Mouse (Mus musculus): Measurements from ENCODE around the gene Map6.

The Map6 gene

DNA sequence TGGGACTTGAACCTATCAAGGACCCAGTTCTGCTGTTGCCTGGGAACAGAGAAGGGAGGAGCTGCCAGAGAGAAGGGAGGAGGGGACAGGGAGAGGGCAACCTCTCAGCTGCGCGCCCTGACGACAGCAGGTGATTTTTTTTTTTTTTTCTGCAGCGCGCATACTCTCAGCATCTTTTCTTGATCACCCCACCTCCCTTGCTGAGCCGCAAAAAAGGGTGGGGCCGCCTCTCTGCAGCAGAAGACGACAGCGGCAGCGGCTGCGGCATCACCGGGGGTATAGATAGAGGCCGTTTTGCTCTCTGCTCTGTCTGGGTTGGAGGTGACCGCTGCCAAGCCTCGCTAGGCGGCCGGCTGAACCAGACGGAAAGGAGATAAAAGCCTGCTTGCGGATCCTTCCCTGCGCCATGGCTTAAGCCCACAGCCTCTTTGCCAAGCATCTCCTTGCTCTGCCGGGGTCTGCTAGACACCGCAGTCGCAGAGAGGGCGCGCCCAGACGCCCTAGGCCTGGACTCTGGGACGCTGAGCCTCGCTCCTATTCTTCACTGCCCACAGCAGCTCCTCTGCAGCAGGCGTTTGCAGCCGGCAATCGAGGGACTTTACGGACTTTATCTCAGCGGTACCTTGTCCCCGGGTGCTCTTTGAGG is at the start of gene Map6:
TSS of gene Map6 (plus strand) at position 197 of the 646 bp plus-strand sequence.
- peak; percentile 86 for DNase-seq (ENCODE audit: low read depth)

DNA sequence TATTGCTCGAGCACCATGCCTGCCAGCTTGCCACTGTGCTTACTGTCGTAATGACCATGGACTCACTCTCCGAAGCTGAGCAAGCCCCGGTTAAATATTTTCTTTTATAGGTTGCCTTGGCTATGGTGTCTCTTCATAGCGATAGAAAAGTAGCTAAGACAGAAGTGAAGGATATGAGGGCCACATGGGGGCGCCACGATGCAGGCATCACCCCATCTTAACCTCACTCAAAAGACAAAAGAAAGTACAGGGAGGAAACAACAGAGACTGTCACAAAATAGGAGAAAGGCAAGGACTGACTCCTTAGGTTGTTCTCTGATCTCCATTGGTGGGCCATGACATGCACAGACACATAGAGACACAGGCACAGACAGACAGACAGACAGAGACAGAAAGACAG is 43.0 kb upstream of the Map6 start:
- DNase-seq (ENCODE audit: low read depth): peak; percentile 47

DNA sequence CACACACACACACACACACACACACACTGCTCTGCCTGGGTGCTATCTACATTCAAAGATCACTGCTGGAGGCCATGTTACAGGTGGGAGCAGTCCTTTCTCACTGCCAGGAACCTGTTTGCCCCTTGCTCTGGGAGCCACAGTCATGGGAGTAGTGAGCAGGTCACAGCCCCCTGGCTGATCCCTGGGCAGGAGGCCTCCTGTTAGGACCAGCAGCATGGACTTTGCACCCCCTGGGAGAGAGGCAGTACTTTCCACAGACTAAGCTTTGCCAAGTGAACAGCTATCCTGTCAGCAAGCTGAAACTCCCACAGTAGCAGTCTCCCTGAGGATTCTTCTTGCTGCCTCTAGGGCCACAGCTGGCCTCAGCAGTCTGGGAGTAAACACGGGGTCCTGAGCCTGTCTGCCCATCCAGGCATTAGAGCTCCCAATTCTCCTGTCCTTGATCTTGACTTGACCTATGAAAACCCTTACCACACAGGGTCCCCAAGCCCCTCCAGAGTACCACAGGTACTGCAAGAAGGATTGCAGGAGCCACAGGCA is 42.5 kb upstream of the Map6 start:
- no peak for DNase-seq (ENCODE audit: low read depth)

DNA sequence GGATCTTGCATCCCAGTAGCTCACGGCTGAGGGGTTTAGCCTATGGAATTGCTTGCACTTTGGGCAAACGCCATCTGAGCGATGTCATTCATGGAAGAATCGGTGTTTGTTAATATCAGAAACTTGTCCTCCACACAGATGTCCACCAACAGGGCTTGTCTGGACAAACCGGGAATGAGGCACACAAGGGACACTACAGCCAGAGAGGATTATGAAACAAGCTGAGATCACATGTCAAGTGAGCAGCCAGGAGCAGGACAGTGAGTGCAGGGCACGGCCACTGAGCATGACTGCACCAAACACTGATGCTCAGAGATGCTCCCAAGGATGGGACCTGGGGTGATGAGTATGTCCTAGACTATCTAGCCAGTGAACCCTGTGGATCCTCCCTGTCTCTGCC is 41.8 kb upstream of the Map6 start:
- DNase-seq (ENCODE audit: low read depth): no peak

DNA sequence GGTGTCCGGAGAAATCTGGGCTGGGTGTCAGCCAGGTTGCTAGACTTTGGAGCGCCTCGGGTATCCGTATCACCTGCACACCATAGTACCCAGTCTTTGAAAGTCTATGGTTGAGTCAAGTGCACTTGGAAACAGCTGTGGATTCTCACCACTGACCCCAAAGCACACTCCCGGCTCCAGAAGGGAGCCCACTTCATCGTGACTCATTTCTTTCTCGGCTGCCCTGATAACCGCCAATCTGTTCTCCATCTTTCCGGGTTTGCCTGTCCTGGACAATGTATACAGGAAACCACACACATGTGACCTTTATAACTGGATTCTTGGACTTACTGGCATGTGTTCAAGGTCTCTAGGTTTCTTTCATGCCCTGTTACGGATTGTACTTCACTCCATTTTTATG is 40.6 kb upstream of the Map6 start:
- no peak for DNase-seq (ENCODE audit: low read depth)

DNA sequence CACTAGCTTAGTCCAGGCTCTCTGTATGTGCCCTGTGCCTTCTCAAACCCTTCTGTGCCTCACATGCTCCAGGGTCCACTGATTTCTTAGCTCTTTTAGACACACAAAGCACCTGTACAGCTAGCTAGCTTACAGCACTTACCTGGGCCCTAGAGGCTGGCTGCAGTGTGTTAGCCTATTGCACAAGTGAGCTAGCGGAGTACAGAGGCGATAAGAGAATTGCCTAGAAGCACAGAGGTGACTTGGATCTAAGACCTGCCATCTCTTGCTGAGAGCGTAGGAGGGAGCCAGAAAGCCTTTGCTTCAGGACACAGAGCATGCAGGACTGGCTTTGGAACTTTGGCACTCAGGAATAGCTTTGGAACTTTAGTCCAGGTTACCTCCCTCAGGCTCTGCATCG is 40.0 kb upstream of the Map6 start:
- DNase-seq (ENCODE audit: low read depth): no peak

DNA sequence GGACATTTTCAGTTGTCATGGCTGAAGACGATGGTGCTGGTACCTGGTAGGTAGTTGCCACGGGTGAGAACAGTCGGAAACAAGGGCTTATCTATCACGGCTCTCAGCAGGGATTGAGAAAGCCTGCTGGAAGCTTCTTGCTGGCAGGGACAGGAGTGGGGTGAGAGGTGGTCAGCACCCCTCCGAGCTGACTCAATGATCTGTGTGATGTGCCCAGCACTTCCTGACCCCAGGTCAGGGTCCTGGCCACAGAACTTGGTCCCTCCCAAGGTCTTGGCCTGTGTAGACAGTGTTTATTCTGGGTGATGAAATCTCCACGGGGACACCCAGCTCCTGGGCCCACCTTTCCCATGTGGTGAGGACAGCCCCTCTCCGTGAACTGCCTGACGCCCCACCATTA is 38.4 kb upstream of the Map6 start:
- DNase-seq (ENCODE audit: low read depth): no peak

DNA sequence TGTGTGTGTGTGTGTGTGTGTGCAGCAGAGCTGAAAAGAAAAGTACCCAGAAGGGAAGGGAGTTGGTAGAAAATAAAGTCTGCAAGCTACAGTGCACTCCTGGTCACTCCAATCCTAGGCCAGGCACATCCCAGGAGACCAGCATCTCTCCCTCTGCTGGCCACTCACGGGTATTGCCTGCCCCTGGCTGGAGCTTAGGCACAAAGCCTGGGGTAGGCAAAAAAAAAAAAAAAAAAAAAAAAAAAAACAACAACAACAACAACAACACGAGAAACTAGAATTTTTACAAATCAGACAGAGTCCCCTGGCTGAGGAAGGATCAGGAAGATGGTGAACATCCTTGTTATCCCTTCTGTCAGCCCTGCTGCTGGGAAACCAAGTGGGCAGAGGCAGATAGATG is 37.8 kb upstream of the Map6 start:
- DNase-seq (ENCODE audit: low read depth): peak; percentile 40

DNA sequence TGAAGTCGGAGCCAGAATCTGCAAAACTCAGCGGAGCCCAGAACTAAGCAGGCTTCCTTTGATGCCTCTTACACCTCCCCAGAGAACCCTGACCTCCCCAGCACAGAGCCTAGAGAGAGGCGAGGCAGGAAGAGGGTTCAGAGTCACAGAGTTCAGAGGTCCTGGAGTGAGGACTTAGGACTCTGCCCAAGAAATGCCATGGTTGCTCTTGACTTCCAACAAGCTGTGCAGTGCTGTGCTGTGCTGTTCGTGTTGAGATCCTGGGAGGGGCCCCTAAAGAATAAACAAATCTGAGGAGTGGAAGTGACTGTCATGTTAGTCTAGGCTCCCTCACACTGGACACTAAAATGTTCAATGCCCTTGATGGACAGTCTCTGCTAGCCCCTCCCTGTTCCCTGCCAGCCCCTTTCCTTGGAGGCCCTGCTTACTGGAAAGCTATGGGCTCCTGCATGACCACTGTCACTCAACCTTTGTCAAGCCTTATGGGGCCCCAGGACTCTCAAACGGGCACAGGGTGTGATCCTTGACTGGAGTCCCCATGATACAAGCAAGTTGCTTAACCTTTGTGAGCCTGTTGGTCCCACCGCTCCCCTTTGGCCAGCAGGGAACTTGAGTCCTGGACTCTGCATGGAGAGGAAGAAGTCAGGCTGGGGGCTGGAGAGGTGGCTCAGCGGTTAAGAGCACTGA is 37.0 kb upstream of the Map6 start:
- no peak for DNase-seq (ENCODE audit: low read depth)

DNA sequence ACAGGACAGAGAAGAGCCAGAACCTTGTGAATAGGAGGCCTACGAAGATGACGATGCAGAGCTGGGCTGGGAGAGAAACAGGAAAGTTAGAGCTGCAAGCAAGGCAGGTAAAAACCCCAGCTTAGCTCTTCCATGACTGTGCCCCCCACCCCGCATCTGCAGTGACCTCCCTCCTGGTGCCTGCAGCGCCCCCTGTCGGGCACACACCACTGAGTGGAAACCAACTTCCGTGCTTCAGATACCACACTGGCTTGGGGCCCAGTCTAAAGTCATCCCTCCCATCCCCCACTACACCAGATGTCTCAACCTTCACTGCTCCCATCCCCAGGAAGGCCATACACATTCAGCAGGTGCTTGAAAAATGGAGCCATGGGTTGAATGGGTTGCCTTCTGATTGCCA is 34.7 kb upstream of the Map6 start:
- no peak for DNase-seq (ENCODE audit: low read depth)

DNA sequence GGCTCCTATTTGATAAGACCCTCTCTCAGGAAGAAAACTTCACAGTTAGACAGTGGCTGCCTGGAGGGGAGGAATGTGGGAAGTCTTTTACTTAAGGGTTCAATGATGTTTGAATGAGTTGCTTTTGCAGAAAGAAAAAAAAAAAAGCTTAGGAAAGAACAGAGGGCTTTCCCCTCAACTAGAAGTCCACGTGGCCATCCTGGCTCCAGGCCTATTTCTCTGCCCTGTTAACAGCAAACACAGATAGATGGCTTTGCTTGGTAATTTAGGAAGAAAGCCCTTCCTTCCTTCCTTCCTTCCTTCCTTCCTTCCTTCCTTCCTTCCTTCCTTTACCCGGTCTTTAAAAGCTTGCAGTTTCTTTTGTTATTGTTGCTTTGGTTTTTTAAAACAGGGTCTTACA is 32.3 kb upstream of the Map6 start:
- no peak for DNase-seq (ENCODE audit: low read depth)

DNA sequence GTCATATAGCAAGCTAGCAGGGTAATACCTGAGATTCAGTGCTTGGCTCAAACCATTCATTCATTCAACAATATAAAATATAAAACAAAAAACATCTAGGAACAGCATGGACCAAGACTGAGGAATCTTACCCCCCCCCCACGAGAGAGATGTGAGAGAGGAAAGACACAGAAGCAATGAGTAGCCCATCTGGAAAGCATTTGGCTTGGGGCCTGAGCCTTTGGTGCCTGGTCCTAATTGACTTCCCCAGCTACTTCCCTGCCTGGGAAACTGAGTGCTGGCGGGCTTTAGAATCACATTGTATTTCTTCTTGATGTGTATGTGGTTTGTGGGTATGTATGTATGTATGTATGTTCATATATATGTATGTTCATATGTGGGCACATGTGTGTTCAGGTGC is 31.6 kb upstream of the Map6 start:
- no peak for DNase-seq (ENCODE audit: low read depth)

DNA sequence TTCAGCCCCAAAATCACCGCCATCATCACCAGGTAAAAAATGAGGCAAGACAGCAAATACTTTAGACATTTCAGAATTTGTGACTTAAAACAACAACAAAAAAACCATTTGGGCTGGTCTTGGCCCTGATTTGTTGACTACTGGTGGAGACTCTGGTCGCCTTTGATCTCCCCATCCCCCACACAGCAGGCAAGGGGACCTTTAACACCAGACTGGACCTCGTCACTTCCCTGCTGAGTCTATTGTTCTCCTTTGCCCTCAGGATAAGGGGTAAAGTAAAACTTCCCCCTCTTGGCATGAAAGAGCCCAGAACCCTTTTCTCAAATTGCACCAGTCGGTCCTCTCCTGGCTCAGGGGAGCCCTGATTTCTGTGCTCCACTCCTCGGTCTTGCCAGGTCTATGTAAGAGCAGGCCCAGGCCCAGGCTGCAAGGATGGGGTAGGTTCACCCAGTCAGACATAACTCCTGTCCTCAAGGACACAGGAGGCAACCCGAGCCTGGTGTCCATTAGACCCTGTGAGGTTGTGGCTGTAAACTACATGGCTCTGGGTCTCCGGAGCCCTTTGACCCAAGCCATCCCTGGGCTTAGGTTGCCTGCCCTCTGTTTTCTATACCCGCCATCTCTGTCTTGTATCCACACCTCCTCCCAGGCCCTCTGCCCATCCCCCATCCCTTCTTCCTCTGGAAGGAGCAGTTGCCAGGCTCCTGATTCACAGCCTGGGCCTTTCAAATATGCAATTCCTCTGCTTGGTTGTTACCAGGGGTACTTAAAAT is 30.2 kb upstream of the Map6 start:
- no peak for DNase-seq (ENCODE audit: low read depth)

DNA sequence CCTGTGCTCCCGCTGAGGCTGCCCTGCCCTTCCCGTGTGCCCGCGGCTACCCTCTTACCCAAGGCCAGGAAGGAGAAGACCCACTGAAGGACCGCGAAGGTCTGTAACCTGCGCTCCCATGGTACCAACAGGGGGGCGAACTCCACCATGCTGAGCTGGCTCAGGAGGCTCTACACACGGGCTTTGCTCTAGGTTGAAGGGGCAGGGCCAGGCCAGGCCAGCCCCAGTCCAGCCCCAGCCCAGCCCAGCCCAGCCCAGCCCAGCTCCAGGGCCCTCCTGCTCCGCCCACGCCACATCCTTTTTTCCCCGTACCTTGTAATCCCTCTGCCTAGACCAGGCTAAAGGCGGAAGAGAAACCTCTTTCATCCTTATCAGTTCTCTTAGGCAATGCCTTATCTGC is 28.8 kb upstream of the Map6 start, which contains the start of gene Mogat2:
TSS of gene Mogat2 (minus strand) at position 203 of the 400 bp plus-strand sequence.
- DNase-seq (ENCODE audit: low read depth): no peak

DNA sequence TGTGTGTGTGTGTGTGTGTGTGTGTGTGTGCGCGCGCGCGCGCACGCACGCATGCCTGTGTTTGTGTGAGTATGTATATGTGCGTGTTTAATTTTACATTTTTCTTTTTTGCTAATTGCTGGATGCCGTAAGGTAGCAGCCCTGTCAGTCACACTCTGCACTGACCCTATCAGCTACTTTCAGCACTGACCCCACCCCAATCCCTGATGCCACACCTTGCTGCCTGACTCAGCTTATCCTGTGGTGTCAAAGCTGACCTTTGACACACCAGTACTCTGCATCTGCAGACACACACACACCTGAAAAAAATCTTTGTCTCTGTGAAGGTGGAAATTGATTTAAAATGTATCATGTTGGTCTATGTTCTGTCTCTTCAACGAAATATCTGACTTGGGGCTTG is 25.1 kb upstream of the Map6 start:
- no peak for DNase-seq (ENCODE audit: low read depth)

DNA sequence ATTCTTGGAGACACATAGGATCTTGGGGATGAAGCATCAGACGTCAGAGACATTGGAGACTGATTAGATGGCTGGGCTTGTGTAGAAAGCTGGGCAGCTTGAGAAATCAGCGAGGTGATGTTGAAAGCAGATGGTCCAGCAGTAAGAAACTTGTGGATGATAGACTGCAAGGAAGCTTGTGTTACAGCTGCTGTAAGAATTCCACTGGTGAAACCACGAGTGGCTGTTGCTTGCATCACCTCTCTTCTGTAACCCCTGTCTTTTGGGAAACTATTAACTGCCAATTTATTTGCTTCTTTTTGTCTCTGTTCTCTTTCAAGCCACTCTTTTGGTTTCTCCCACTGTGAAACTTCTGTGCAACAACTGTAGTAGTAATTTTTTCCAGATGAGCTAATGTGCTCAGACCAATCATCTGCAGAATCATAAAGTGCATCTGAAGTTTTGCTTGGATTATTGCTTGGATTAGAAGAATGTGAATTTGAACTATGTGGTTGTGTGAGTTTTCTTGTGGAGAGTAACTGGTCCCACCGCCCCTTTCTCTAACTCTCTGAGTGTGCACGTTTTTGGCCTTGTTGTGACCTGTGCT is 19.0 kb upstream of the Map6 start:
- DNase-seq (ENCODE audit: low read depth): no peak

DNA sequence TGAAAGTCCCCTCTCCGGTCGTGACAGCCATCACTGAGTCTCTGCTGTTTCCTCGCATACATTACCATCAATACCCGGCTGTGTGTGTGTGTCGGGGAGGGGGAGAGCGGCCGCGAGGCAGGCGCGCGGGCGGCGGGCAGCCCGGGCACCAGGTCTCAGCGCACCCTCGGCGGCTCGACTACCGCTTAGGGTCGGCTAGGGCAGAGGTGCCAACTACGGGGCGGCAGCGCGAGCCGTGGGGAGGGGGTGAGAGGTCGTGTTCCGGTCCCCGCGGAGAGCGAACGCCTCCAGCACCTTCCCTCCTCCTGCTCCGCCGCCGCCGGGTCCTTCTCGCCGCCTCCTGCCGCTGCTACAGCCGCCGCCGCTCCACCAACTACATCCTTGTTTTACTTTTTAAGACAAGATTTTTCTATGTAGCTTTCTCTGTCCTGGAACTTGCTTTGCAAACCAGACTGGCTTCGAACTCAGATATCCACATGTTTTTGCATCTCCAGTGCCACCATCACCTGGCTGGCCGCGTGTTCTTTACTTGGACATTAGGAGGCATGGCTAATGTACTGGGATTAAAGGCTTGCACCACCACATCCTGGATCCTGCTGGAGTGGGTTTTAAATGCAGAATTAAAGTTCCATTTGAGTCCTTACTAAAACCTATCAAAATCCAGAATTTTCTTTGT is 18.2 kb upstream of the Map6 start:
- peak; percentile 42 for DNase-seq (ENCODE audit: low read depth)

DNA sequence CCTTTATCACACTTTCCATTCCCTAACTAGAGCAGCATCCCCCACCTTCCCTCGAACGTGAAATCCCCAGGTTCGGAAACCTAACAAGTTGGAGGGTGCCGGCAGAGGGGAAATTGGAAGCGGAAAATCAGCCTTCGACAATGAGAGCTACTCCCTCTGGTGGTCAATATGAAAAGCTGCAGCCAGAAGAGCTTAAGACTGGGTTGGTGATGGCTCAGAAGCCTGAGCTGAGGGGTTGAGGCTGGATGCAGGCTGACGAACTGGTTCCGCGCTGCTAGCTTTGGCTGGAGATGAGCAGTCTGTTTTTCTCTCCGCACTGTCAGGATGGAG is 17.7 kb upstream of the Map6 start:
- DNase-seq (ENCODE audit: low read depth): peak; percentile 80

DNA sequence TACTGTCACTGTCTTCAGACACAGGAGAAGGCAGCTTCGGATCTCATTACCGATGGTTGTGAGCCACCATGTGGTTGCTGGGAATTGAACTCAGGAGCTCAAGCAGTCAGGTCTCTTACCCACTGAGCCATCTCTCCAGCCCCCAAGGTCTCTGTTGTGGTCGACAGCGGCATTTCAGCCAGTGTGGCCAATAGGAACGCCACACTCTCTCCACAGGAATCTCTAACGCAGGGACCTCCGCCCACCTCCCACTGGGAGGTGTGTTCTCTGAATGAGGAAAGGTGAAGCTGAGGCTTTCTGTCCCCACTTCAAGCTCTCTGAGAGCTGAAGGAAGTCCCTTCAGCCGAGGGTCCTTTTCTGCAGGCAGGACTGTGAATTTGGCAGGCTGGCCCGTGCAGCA is 16.9 kb upstream of the Map6 start:
- DNase-seq (ENCODE audit: low read depth): no peak

DNA sequence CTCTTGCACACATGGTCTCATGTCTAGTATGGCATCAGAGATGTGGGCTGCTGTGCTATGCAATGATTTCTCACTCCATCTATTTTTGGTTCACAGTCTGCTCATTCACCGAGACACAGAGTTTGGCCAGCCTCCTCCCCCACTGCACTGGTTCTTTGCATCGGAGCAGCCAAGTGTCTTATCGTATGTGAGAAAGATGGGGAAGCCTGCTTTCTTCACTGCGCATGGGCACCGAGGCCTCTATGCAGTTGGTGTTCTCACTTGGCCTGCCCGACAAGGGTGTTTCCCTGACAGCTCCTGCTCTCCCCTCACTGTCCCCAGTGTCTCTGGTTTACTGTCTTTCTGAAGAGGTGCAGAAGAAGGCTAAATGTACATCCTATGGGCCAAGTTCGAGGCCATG is 12.2 kb upstream of the Map6 start:
- DNase-seq (ENCODE audit: low read depth): no peak

DNA sequence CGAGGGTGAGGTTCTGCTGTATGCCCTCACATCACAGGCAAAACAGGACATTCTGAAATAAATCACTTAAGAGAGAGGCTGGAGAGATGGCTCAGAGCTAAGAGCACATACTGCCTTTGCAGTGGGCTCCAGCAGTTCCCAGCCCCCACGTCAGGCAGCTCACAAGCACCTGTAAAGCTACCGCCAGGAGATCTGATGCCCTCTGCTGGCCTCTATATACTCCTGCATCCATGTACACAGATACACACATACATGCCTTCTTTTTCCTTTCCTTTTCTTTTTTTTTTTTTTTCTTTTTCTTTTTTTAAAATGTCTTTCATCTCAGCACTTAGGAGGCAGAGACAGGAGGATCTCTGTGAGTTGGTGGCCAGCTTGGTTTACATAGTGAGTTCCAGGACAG is 5.3 kb upstream of the Map6 start:
- no peak for DNase-seq (ENCODE audit: low read depth)

DNA sequence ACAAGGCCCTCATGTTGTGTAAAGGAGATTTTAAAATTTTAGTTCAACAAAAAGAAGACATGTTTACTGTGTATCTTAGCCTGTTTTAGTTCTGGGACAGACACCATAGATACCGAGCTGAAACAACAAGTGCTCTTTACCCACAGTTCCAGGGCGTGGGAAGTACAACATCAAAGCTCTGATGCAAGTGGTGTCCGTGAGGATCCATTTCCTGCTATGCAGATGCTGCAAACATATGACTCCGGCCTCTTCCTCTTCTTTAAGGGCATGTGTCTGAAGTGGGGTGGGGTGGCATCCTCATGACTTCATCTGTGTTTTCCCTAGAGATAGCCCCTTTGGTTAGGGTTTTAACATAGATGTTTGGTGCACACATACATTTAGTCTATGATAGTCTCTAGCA is 3.7 kb upstream of the Map6 start:
- DNase-seq (ENCODE audit: low read depth): no peak
